Mouse (Mus musculus) limb, embryonic 10.5 days (tissue): ENCODE measurements around the gene Brinp3. TPM values are rescaled to one million over a fixed set of nuclear protein-coding genes. Genes with fewer than 3 reads are reported as not detected.
A peak's percentile ranks its signal among the peaks of the same experiment; 100 is the strongest.
"Not testable (repeated sequence)": the region's sequence is repeated elsewhere in the genome, so short reads cannot be mapped to it uniquely, and the experiment has no call there.

Experiments
- DNase-seq: peaks from one replicate; pipeline ENCODE4 v3.0.0-alpha.2; 2017; ENCODE audit warnings: low spot score
- H3K27ac ChIP-seq: fragments of 300-500 bp; sonication (generic); 2 replicates; pipeline ENCODE4 v1.5.1; 2016; ENCODE audit warnings: mild to moderate bottlenecking
- H3K27me3 ChIP-seq: fragments of 300-500 bp; sonication (generic); 2 replicates; pipeline ENCODE4 v1.6.1; 2016; ENCODE audit warnings: low read depth, mild to moderate bottlenecking; ENCODE audit not compliant: poor library complexity, severe bottlenecking
- H3K36me3 ChIP-seq: fragments of 300-500 bp; sonication (generic); 2 replicates; pipeline ENCODE4 v1.6.1; 2016; ENCODE audit warnings: mild to moderate bottlenecking, moderate library complexity
- H3K4me1 ChIP-seq: fragments of 300-500 bp; sonication (generic); 2 replicates; pipeline ENCODE4 v1.6.1; 2016
- H3K4me3 ChIP-seq: fragments of 300-500 bp; sonication (generic); 2 replicates; pipeline ENCODE4 v1.5.1; 2016; ENCODE audit warnings: mild to moderate bottlenecking, moderate library complexity
- H3K9me3 ChIP-seq: fragments of 300-500 bp; sonication (generic); replicated peaks from 2 replicates; pipeline ENCODE4 v1.6.1; 2016; ENCODE audit warnings: mild to moderate bottlenecking
- WGBS: fragments of 180-500 bp; shearing (Covaris S2); methylation state at CpG from one replicate; pipeline ENCODE4 v1.1.7; 2016; 5-methylcytosine and 5-hydroxymethylcytosine counted together
- polyA plus RNA-seq: library from polyadenylated mRNA; unstranded; fragments of >200 nt; fragmentation: Nextera tagmentation; extraction: Ambion mirVana; gene quantifications from 2 replicates; pipeline ENCODE4 v1.2.1, GENCODE M21; 2016

The Brinp3 gene
- polyA plus RNA-seq, 1 experiment from 2014 or later, result 0.13 TPM

- Histone ChIP-seq H3K27me3 (no peaks in the 10 kb centered on the region), H3K36me3 (no peaks in the 10 kb centered on the region), H3K4me1 (no peaks in the 10 kb centered on the region), H3K9me3 (no peaks in the 10 kb centered on the region), H3K27ac (no peak overlapping the region), H3K4me3 (no peak overlapping the region)
- WGBS, result 77% methylated on average over 7 of the region's 7 CpGs
- DNase-seq, result no peak
These were observed 89.6 kb downstream of the Brinp3 start for GRCm38 (mm10) chr1:146584181-146584580.

- WGBS, result 73% methylated on average over 2 of the region's 2 CpGs
- H3K4me1 ChIP-seq, result no peaks in the 10 kb centered on the region
- H3K4me3 ChIP-seq, result no peak overlapping the region
- H3K27me3 ChIP-seq, result no peaks in the 10 kb centered on the region
- no peaks in the 10 kb centered on the region for H3K9me3 ChIP-seq
- no peak for DNase-seq
- H3K36me3 ChIP-seq, result no peaks in the 10 kb centered on the region
- H3K27ac ChIP-seq, result no peak overlapping the region
These were observed 138.3 kb downstream of the Brinp3 start for GRCm38 (mm10) chr1:146632895-146633294.

GRCm38 (mm10) chr1:146657214-146657613, 162.7 kb downstream of the Brinp3 start:
- H3K4me1 ChIP-seq, result no peaks in the 10 kb centered on the region
- no peak overlapping the region for H3K4me3 ChIP-seq
- H3K9me3 ChIP-seq, result no peaks in the 10 kb centered on the region
- no peak for DNase-seq
- H3K36me3 ChIP-seq, result no peaks in the 10 kb centered on the region
- no peaks in the 10 kb centered on the region for H3K27me3 ChIP-seq
- H3K27ac ChIP-seq, result no peak overlapping the region
- 86% methylated on average over 4 of the region's 4 CpGs for WGBS

GRCm38 (mm10) chr1:146700724-146701123, 206.2 kb downstream of the Brinp3 start:
- no peaks in the 10 kb centered on the region for H3K4me1 ChIP-seq
- no peak overlapping the region for H3K4me3 ChIP-seq
- DNase-seq, result no peak
- H3K36me3 ChIP-seq, result no peaks in the 10 kb centered on the region
- H3K27ac ChIP-seq, result no peak overlapping the region
- H3K9me3 ChIP-seq, result no peaks in the 10 kb centered on the region
- 87% methylated on average over 4 of the region's 4 CpGs for WGBS
- H3K27me3 ChIP-seq, result no peaks in the 10 kb centered on the region

- no peak overlapping the region for H3K27ac ChIP-seq
- H3K4me3 ChIP-seq, result no peak overlapping the region
- no peaks in the 10 kb centered on the region for H3K4me1 ChIP-seq
- no peaks in the 10 kb centered on the region for H3K36me3 ChIP-seq
- 79% methylated on average over 3 of the region's 3 CpGs for WGBS
- no peak for DNase-seq
- no peaks in the 10 kb centered on the region for H3K9me3 ChIP-seq
- no peaks in the 10 kb centered on the region for H3K27me3 ChIP-seq
These were observed 225.0 kb downstream of the Brinp3 start for GRCm38 (mm10) chr1:146719556-146719955.

- H3K27me3 ChIP-seq, H3K4me1 ChIP-seq, H3K36me3 ChIP-seq, H3K9me3 ChIP-seq, H3K27ac ChIP-seq: not testable (repeated sequence)
- peak overlapping the region; percentile 46 for H3K4me3 ChIP-seq
- 6% methylated on average over 35 of the region's 35 CpGs for WGBS
- peak; percentile 35 for DNase-seq
These were observed 230.4 kb downstream of the Brinp3 start for GRCm38 (mm10) chr1:146724784-146725513.

- Histone ChIP-seq H3K4me3 (no peak overlapping the region), H3K9me3 (no peaks in the 10 kb centered on the region), H3K27ac (no peak overlapping the region), H3K4me1 (no peaks in the 10 kb centered on the region), H3K27me3 (no peaks in the 10 kb centered on the region), H3K36me3 (no peaks in the 10 kb centered on the region)
- no peak for DNase-seq
These were observed 256.5 kb downstream of the Brinp3 start for GRCm38 (mm10) chr1:146751066-146751465.

- Histone ChIP-seq H3K4me3 (no peak overlapping the region), H3K9me3 (no peaks in the 10 kb centered on the region), H3K36me3 (no peaks in the 10 kb centered on the region), H3K27ac (no peak overlapping the region), H3K27me3 (no peaks in the 10 kb centered on the region), H3K4me1 (no peaks in the 10 kb centered on the region)
- DNase-seq, result no peak
- 80% methylated on average over 4 of the region's 4 CpGs for WGBS
These were observed 288.7 kb downstream of the Brinp3 start for GRCm38 (mm10) chr1:146783259-146783658.

- Histone ChIP-seq H3K9me3 (no peaks in the 10 kb centered on the region), H3K4me1 (no peaks in the 10 kb centered on the region), H3K27me3 (no peaks in the 10 kb centered on the region), H3K27ac (no peak overlapping the region), H3K4me3 (no peak overlapping the region), H3K36me3 (no peaks in the 10 kb centered on the region)
- WGBS, result 85% methylated on average over 2 of the region's 2 CpGs
- no peak for DNase-seq
These were observed 292.7 kb downstream of the Brinp3 start for GRCm38 (mm10) chr1:146787236-146787635.

GRCm38 (mm10) chr1:146792826-146793225, 298.3 kb downstream of the Brinp3 start:
- Histone ChIP-seq H3K4me1 (no peaks in the 10 kb centered on the region), H3K4me3 (no peak overlapping the region), H3K27ac (no peak overlapping the region), H3K36me3 (no peaks in the 10 kb centered on the region), H3K9me3 (no peaks in the 10 kb centered on the region), H3K27me3 (no peaks in the 10 kb centered on the region)
- no peak for DNase-seq

GRCm38 (mm10) chr1:146799986-146800553, 305.5 kb downstream of the Brinp3 start:
- no peaks in the 10 kb centered on the region for H3K9me3 ChIP-seq
- DNase-seq, result no peak
- no peaks in the 10 kb centered on the region for H3K27me3 ChIP-seq
- H3K4me1 ChIP-seq, result no peaks in the 10 kb centered on the region
- H3K36me3 ChIP-seq, result no peaks in the 10 kb centered on the region
- no peak overlapping the region for H3K27ac ChIP-seq
- WGBS, result 87% methylated on average over 6 of the region's 6 CpGs
- H3K4me3 ChIP-seq, result no peak overlapping the region

GRCm38 (mm10) chr1:146801821-146802220, 307.3 kb downstream of the Brinp3 start:
- Histone ChIP-seq H3K9me3 (no peaks in the 10 kb centered on the region), H3K27ac (no peak overlapping the region), H3K36me3 (no peaks in the 10 kb centered on the region), H3K4me3 (no peak overlapping the region), H3K4me1 (no peaks in the 10 kb centered on the region), H3K27me3 (no peaks in the 10 kb centered on the region)
- 96% methylated on average over 3 of the region's 3 CpGs for WGBS
- no peak for DNase-seq

GRCm38 (mm10) chr1:146807765-146808164, 313.2 kb downstream of the Brinp3 start:
- H3K27ac ChIP-seq, result no peak overlapping the region
- H3K27me3 ChIP-seq, result no peaks in the 10 kb centered on the region
- no peaks in the 10 kb centered on the region for H3K9me3 ChIP-seq
- DNase-seq, result no peak
- H3K4me1 ChIP-seq, result no peaks in the 10 kb centered on the region
- WGBS, result 80% methylated on average over 4 of the region's 4 CpGs
- no peaks in the 10 kb centered on the region for H3K36me3 ChIP-seq
- H3K4me3 ChIP-seq, result no peak overlapping the region

GRCm38 (mm10) chr1:146833888-146834287, 339.3 kb downstream of the Brinp3 start:
- no peaks in the 10 kb centered on the region for H3K36me3 ChIP-seq
- no peak overlapping the region for H3K27ac ChIP-seq
- H3K4me3 ChIP-seq, result no peak overlapping the region
- H3K27me3 ChIP-seq, result no peaks in the 10 kb centered on the region
- 28% methylated on average over 1 of the region's 1 CpGs for WGBS
- no peaks in the 10 kb centered on the region for H3K4me1 ChIP-seq
- H3K9me3 ChIP-seq, result no peaks in the 10 kb centered on the region
- no peak for DNase-seq
